Mouse (Mus musculus) kidney, adult 11 months (tissue): ENCODE measurements around the gene Fam47e.

ENCODE experiments used
- DNase-seq: peaks from one replicate; pipeline ENCODE4 v3.0.0; 2022

The Fam47e gene

GRCm38 (mm10) chr5:92604452-92605247 is 49.8 kb downstream of the Fam47e start:
- peak; percentile 27 for DNase-seq

- DNase-seq, result no peak
Measured at GRCm38 (mm10) chr5:92607492-92608229, 52.8 kb downstream of the Fam47e start.

GRCm38 (mm10) chr5:92612756-92613155 is 57.9 kb downstream of the Fam47e start:
- DNase-seq, result peak; percentile 20

GRCm38 (mm10) chr5:92621883-92622282 is 67.0 kb downstream of the Fam47e start:
- no peak for DNase-seq

- DNase-seq, result no peak
Measured at GRCm38 (mm10) chr5:92627896-92628295, 73.0 kb downstream of the Fam47e start.

- DNase-seq, result no peak
Measured at GRCm38 (mm10) chr5:92633526-92633925, 78.7 kb downstream of the Fam47e start.

- no peak for DNase-seq
Measured at GRCm38 (mm10) chr5:92634916-92635315, 80.0 kb downstream of the Fam47e start.

- DNase-seq, result no peak
Measured at GRCm38 (mm10) chr5:92635891-92636290, 81.0 kb downstream of the Fam47e start.

GRCm38 (mm10) chr5:92640861-92641260 is 86.0 kb downstream of the Fam47e start:
- DNase-seq, result peak; percentile 6
